Mouse (Mus musculus) midbrain, embryonic 16.5 days (tissue): ENCODE data around the gene Htt. TPM values are rescaled to one million over a fixed set of nuclear protein-coding genes. Genes with fewer than 3 reads are reported as not detected.
A peak's percentile ranks its signal among the peaks of the same experiment; 100 is the strongest.

Source experiments
- ATAC-seq: fragments of 200-750 bp; cut with Nextera tagmentation; 2 replicates; pipeline ENCODE4 v1.8.0; 2017; ENCODE audit warnings: moderate TSS enrichment
- H3K27ac ChIP-seq: fragments of 300-500 bp; sonication (generic); 2 replicates; pipeline ENCODE4 v1.5.1; 2014; ENCODE audit warnings: mild to moderate bottlenecking, low read length, mixed read lengths
- H3K27me3 ChIP-seq: fragments of 300-500 bp; sonication (generic); 2 replicates; pipeline ENCODE4 v1.6.1; 2014; ENCODE audit warnings: low read depth, low read length, mixed read lengths; ENCODE audit not compliant: control insufficient read depth, insufficient read depth
- H3K36me3 ChIP-seq: fragments of 300-500 bp; sonication (generic); 2 replicates; pipeline ENCODE4 v1.6.1; 2014; ENCODE audit warnings: mild to moderate bottlenecking, low read length, moderate library complexity, mixed read lengths; ENCODE audit not compliant: control insufficient read depth, insufficient read depth
- H3K4me1 ChIP-seq: fragments of 300-500 bp; sonication (generic); 2 replicates; pipeline ENCODE4 v1.6.1; 2014; ENCODE audit warnings: mild to moderate bottlenecking, low read length, mixed read lengths; ENCODE audit not compliant: control insufficient read depth, insufficient read depth
- H3K4me2 ChIP-seq: fragments of 300-500 bp; sonication (generic); 2 replicates; pipeline ENCODE4 v1.6.1; 2014; ENCODE audit warnings: mild to moderate bottlenecking, low read length, mixed read lengths
- H3K4me3 ChIP-seq: fragments of 300-500 bp; sonication (generic); 2 replicates; pipeline ENCODE4 v1.5.1; 2014; ENCODE audit warnings: low read depth, mild to moderate bottlenecking, low read length, moderate library complexity, mixed read lengths
- H3K9ac ChIP-seq: fragments of 300-500 bp; sonication (generic); 2 replicates; pipeline ENCODE4 v1.6.1; 2014; ENCODE audit warnings: low read depth, low read length, mixed read lengths
- H3K9me3 ChIP-seq: fragments of 300-500 bp; sonication (generic); replicated peaks from 2 replicates; pipeline ENCODE4 v1.6.1; 2014; ENCODE audit warnings: mild to moderate bottlenecking, low read length, mixed read lengths; ENCODE audit not compliant: control insufficient read depth, poor library complexity, severe bottlenecking
- WGBS: fragments of 180-500 bp; shearing (Covaris S2); extraction: QIAGEN DNeasy Blood & Tissue Kit; methylation state at CpG from one replicate; pipeline ENCODE4 v1.1.7; 2014; 5-methylcytosine and 5-hydroxymethylcytosine counted together
- polyA plus RNA-seq: library from polyadenylated mRNA; unstranded; fragments of >200 nt; fragmentation: Nextera tagmentation; extraction: Ambion mirVana; gene quantifications from 2 replicates; pipeline ENCODE4 v1.2.1, GENCODE M21; 2015

Htt gene
- polyA plus RNA-seq, 1 experiment from 2014 or later: 13.7 TPM

DNA sequence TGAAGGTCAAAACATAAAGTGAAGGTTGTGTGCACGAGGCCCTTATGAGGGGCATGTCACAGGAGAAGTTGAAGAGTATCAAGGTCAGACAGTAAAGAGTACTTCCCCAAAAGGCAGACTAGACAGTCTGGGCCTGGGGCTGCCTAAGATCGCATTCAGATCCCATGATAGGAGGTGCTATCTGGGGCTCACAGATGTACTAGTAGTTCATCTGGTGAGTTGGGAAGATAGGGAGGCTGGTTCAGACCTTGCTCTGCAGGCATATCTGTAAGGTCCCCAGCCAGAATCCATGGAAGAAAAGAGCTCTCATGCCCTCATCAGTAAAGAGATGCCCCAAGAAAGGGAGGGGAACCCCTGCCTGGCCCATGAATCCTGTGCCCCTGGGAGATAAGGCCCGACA is 157.2 kb downstream of the Htt start:
- WGBS: 92% methylated on average over 3 of the region's 3 CpGs
- no peak for ATAC-seq

DNA sequence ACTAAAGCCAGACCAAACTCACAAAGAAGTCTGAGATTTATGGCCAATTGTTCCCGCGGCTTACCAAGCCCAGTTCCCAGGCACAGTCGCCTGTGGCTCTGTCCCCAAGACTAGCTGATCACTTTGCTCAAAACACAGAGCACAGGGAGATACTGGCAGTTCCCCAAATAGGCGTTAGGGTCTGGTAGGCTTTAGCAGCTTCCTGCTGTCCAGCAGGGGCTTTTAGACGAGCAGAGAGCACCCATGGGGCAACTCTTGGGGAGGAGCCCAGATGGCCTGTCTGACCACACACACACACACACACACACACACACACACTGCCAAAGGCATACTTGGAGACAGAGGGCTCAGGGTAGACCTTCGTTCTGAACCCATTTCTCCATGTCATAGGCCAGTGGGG is 161.0 kb downstream of the Htt start:
- no peak overlapping the region for H3K4me3 ChIP-seq
- H3K27ac ChIP-seq: no peak overlapping the region
- no peak overlapping the region for H3K9ac ChIP-seq
- H3K27me3 ChIP-seq: no peaks in the 10 kb centered on the region
- WGBS: 70% methylated on average over 6 of the region's 6 CpGs
- peaks cover 1% of the 10 kb centered on the region; the same call in 1 of the 2 replicates for H3K4me1 ChIP-seq
- ATAC-seq: no peak
- no peak overlapping the region for H3K4me2 ChIP-seq
- H3K36me3 ChIP-seq: peaks cover 16% of the 10 kb centered on the region
- H3K9me3 ChIP-seq: no peaks in the 10 kb centered on the region

More for the DNA sequence above, 157.2 kb downstream of the Htt start:
- H3K27ac ChIP-seq: no peak overlapping the region
- H3K4me2 ChIP-seq: no peak overlapping the region
- no peak overlapping the region for H3K9ac ChIP-seq
- H3K27me3 ChIP-seq: no peaks in the 10 kb centered on the region
- H3K4me3 ChIP-seq: no peak overlapping the region
- no peaks in the 10 kb centered on the region for H3K9me3 ChIP-seq
- peaks cover 11% of the 10 kb centered on the region for H3K4me1 ChIP-seq
- peaks cover 9% of the 10 kb centered on the region for H3K36me3 ChIP-seq

- Histone ChIP-seq H3K9ac (no peak overlapping the region), H3K4me2 (no peak overlapping the region), H3K27me3 (no peaks in the 10 kb centered on the region), H3K9me3 (no peaks in the 10 kb centered on the region), H3K4me1 (no peaks in the 10 kb centered on the region), H3K27ac (no peak overlapping the region), H3K4me3 (no peak overlapping the region), H3K36me3 (peaks cover 16% of the 10 kb centered on the region)
- ATAC-seq: no peak
- WGBS: 95% methylated on average over 4 of the region's 4 CpGs
Observed at GRCm38 (mm10) chr5:34923920-34924319, 162.4 kb downstream of the Htt start.

GRCm38 (mm10) chr5:34924519-34924918 is 163.0 kb downstream of the Htt start:
- no peak overlapping the region for H3K27ac ChIP-seq
- H3K36me3 ChIP-seq: peaks cover 16% of the 10 kb centered on the region
- no peak overlapping the region for H3K4me2 ChIP-seq
- H3K9me3 ChIP-seq: no peaks in the 10 kb centered on the region
- ATAC-seq: no peak
- H3K4me1 ChIP-seq: no peaks in the 10 kb centered on the region
- no peak overlapping the region for H3K4me3 ChIP-seq
- no peaks in the 10 kb centered on the region for H3K27me3 ChIP-seq
- no peak overlapping the region for H3K9ac ChIP-seq
- WGBS: 94% methylated on average over 7 of the region's 7 CpGs

DNA sequence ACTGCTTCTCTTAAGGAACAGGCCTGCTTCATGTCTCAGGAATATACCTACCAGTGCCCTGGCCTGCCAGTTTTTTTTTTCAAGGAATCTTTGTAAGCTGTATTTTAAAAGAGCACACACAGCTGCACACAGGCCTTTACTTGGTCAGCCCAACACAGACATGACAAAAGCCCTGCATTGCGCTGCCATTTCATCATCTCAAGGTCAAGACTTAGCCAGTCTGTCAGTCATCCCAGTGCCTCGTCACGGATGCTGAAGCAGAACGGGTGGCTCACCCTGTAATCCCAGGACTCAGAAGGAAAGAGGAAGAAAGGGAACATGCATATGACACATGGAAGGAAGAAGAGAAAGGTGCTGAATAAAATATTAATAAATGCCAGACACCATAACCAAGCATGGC is 166.1 kb downstream of the Htt start:
- H3K4me3 ChIP-seq: no peak overlapping the region
- 81% methylated on average over 4 of the region's 4 CpGs for WGBS
- H3K4me2 ChIP-seq: no peak overlapping the region
- H3K4me1 ChIP-seq: peaks cover 6% of the 10 kb centered on the region; the same call in 1 of the 2 replicates
- H3K27ac ChIP-seq: no peak overlapping the region
- peaks cover 16% of the 10 kb centered on the region for H3K36me3 ChIP-seq
- H3K9me3 ChIP-seq: no peaks in the 10 kb centered on the region
- ATAC-seq: no peak
- H3K9ac ChIP-seq: no peak overlapping the region
- H3K27me3 ChIP-seq: no peaks in the 10 kb centered on the region

GRCm38 (mm10) chr5:34930151-34930975 is 168.8 kb downstream of the Htt start:
- Histone ChIP-seq H3K4me2 (no peak overlapping the region), H3K27me3 (no peaks in the 10 kb centered on the region), H3K4me1 (peaks cover 6% of the 10 kb centered on the region; the same call in 1 of the 2 replicates), H3K4me3 (no peak overlapping the region), H3K9ac (no peak overlapping the region), H3K27ac (peak overlapping the region; percentile 14; the same call in 1 of the 2 replicates), H3K36me3 (0 out of 2 replicates have a peak, but pooled peaks cover 1% of the 10 kb centered on the region), H3K9me3 (no peaks in the 10 kb centered on the region)
- ATAC-seq: no peak
- WGBS: 67% methylated on average over 9 of the region's 9 CpGs

- ATAC-seq: no peak
- peak overlapping the region; percentile 14; the same call in 1 of the 2 replicates for H3K27ac ChIP-seq
- WGBS: 75% methylated on average over 2 of the region's 2 CpGs
Observed at GRCm38 (mm10) chr5:34931091-34931490, 169.6 kb downstream of the Htt start.

DNA sequence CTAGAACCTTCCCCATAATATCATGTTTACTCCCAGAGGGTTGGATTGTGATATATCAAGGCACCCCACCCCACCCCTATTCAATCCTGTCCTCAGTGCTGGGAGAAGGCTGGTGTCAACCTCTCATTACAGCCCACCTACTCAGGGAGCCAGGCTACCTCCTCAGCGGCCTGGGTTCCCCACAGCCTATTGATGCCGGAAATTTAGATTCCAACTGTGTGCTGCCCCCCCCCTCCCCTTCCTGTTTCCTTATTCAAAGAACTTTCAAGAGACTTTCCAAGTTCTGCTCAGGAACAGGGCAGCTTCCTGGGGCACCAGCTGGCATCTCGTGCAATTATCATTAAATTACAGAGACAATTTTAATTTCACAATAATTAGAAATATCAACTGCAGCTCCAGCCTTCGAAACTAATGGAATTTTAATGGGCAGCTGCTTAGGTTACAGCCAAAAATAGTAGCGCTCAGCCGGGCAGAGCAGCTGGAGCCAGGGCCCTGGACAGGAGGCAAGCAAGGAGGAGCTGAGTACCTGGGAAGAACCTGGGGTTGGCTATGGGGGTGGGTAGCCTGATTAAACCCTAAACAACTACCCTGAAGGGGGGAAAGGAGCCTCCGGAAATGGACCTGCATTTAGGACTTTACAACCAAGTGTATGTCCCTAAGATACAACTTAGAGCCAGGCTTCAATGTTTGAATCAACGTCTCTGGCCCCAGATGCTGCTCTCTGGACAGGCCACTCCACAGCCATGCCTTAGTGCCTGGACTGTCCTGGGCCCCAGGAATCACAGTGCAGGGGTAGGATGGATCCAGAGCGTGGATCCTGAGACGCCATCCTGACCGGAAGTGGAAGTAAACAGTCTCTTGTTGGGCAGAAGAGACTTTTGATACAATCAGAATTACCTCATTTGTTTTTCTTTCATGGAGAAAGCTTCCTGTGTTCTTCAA is 170.2 kb downstream of the Htt start:
- WGBS: 60% methylated on average over 11 of the region's 11 CpGs
- Histone ChIP-seq H3K27ac (peak overlapping the region; percentile 43; the same call in 1 of the 2 replicates), H3K4me2 (no peak overlapping the region), H3K9me3 (no peaks in the 10 kb centered on the region), H3K4me1 (peaks cover 6% of the 10 kb centered on the region; the same call in 1 of the 2 replicates), H3K36me3 (no peaks in the 10 kb centered on the region), H3K9ac (no peak overlapping the region), H3K27me3 (no peaks in the 10 kb centered on the region), H3K4me3 (no peak overlapping the region)
- no peak for ATAC-seq

More at GRCm38 (mm10) chr5:34931091-34931490, 169.6 kb downstream of the Htt start:
- Histone ChIP-seq H3K27me3 (no peaks in the 10 kb centered on the region), H3K4me2 (no peak overlapping the region), H3K9ac (no peak overlapping the region), H3K4me3 (no peak overlapping the region), H3K36me3 (no peaks in the 10 kb centered on the region), H3K4me1 (peaks cover 6% of the 10 kb centered on the region; the same call in 1 of the 2 replicates), H3K9me3 (no peaks in the 10 kb centered on the region)
